Mouse (Mus musculus): ENCODE data around the gene Slc15a3. TPM values are rescaled to one million over a fixed set of nuclear protein-coding genes. Genes with fewer than 3 reads are reported as not detected.

Slc15a3 gene
- total RNA-seq (2021) = 2.0 and 2.6 TPM in 2 replicates
- long read RNA-seq, experiment 1, partial matches to known transcripts = 0 of 1 reads
- long read RNA-seq, experiment 1, other reads (novel, unspliced or antisense) = 0 of 1 reads
- long read RNA-seq, experiment 2, partial matches to known transcripts = 0 of 1 reads
- long read RNA-seq, experiment 2, other reads (novel, unspliced or antisense) = 0 of 1 reads

- no peak for DNase-seq
Measured at GRCm38 (mm10) chr19:10839010-10839892, at the start of gene Slc15a3. Slc15a3 (plus strand) TSS chr19:10839727.

- DNase-seq = no peak
Measured at GRCm38 (mm10) chr19:10790323-10790722, 49.2 kb upstream of the Slc15a3 start.

GRCm38 (mm10) chr19:10793044-10793443 lies 46.5 kb upstream of the Slc15a3 start:
- DNase-seq = peak; percentile 50

- DNase-seq = no peak
Measured at GRCm38 (mm10) chr19:10794916-10795315, 44.6 kb upstream of the Slc15a3 start.

- no peak for DNase-seq
Measured at GRCm38 (mm10) chr19:10798576-10798975, 41.0 kb upstream of the Slc15a3 start.

- DNase-seq = no peak
Measured at GRCm38 (mm10) chr19:10799155-10799554, 40.4 kb upstream of the Slc15a3 start.

GRCm38 (mm10) chr19:10801070-10801469 lies 38.5 kb upstream of the Slc15a3 start:
- DNase-seq = peak; percentile 29

GRCm38 (mm10) chr19:10801906-10802305 lies 37.6 kb upstream of the Slc15a3 start:
- DNase-seq = no peak

GRCm38 (mm10) chr19:10803751-10804150 lies 35.8 kb upstream of the Slc15a3 start:
- DNase-seq = no peak

- no peak for DNase-seq
Measured at GRCm38 (mm10) chr19:10804850-10805660, 34.5 kb upstream of the Slc15a3 start.

- no peak for DNase-seq
Measured at GRCm38 (mm10) chr19:10805661-10806285, 33.8 kb upstream of the Slc15a3 start.

- no peak for DNase-seq
Measured at GRCm38 (mm10) chr19:10808524-10809233, 30.8 kb upstream of the Slc15a3 start.

GRCm38 (mm10) chr19:10809428-10810175 lies 29.9 kb upstream of the Slc15a3 start:
- no peak for DNase-seq

GRCm38 (mm10) chr19:10810176-10810492 lies 29.4 kb upstream of the Slc15a3 start:
- DNase-seq = no peak

GRCm38 (mm10) chr19:10811471-10811870 lies 28.1 kb upstream of the Slc15a3 start:
- no peak for DNase-seq

- no peak for DNase-seq
Measured at GRCm38 (mm10) chr19:10813039-10813438, 26.5 kb upstream of the Slc15a3 start.

- DNase-seq = no peak
Measured at GRCm38 (mm10) chr19:10813905-10814304, 25.6 kb upstream of the Slc15a3 start.

- no peak for DNase-seq
Measured at GRCm38 (mm10) chr19:10815871-10816270, 23.7 kb upstream of the Slc15a3 start.

GRCm38 (mm10) chr19:10816462-10816861 lies 23.1 kb upstream of the Slc15a3 start:
- DNase-seq = no peak

GRCm38 (mm10) chr19:10818217-10818946 lies 21.1 kb upstream of the Slc15a3 start:
- DNase-seq = peak; percentile 27
